Mouse (Mus musculus) limb, embryonic 12.5 days (tissue): ENCODE measurements around the gene Kcnq5. TPM values are rescaled to one million over a fixed set of nuclear protein-coding genes. Genes with fewer than 3 reads are reported as not detected.

Experiments
- ATAC-seq: fragments of 200-750 bp; cut with Nextera tagmentation; 2 replicates; pipeline ENCODE4 v1.8.0; 2017; ENCODE audit warnings: low read depth, moderate TSS enrichment; ENCODE audit not compliant: insufficient number of reproducible peaks, insufficient read depth, low FRiP score, low TSS enrichment
- H3K27ac ChIP-seq: fragments of 300-500 bp; sonication (generic); 2 replicates; pipeline ENCODE4 v1.5.1; 2016; ENCODE audit warnings: mild to moderate bottlenecking, moderate library complexity
- H3K27me3 ChIP-seq: fragments of 300-500 bp; sonication (generic); 2 replicates; pipeline ENCODE4 v1.6.1; 2016; ENCODE audit warnings: mild to moderate bottlenecking, moderate library complexity
- H3K36me3 ChIP-seq: fragments of 300-500 bp; sonication (generic); 2 replicates; pipeline ENCODE4 v1.6.1; 2016; ENCODE audit warnings: mild to moderate bottlenecking, moderate library complexity
- H3K4me1 ChIP-seq: fragments of 300-500 bp; sonication (generic); replicated peaks from 2 replicates; pipeline ENCODE4 v1.6.1; 2016
- H3K4me2 ChIP-seq: fragments of 300-500 bp; sonication (generic); 2 replicates; pipeline ENCODE4 v1.6.1; 2016; ENCODE audit warnings: mild to moderate bottlenecking, moderate library complexity
- H3K4me3 ChIP-seq: fragments of 300-500 bp; sonication (generic); replicated peaks from 2 replicates; pipeline ENCODE4 v1.5.1; 2016; ENCODE audit warnings: mild to moderate bottlenecking
- H3K9ac ChIP-seq: fragments of 300-500 bp; sonication (generic); replicated peaks from 2 replicates; pipeline ENCODE4 v1.6.1; 2016; ENCODE audit warnings: mild to moderate bottlenecking, moderate library complexity
- H3K9me3 ChIP-seq: fragments of 300-500 bp; sonication (generic); 2 replicates; pipeline ENCODE4 v1.6.1; 2016; ENCODE audit warnings: mild to moderate bottlenecking, moderate library complexity
- WGBS: fragments of 180-500 bp; shearing (Covaris S2); methylation state at CpG from one replicate; pipeline ENCODE4 v1.1.7; 2016; 5-methylcytosine and 5-hydroxymethylcytosine counted together
- polyA plus RNA-seq: library from polyadenylated mRNA; unstranded; fragments of >200 nt; fragmentation: Nextera tagmentation; extraction: Ambion mirVana; gene quantifications from 2 replicates; pipeline ENCODE4 v1.2.1, GENCODE M21; 2016

Gene Kcnq5
- polyA plus RNA-seq, 1 experiment from 2014 or later = 2.5 TPM

- H3K4me2 ChIP-seq = no peak overlapping the region
- H3K4me3 ChIP-seq = no peak overlapping the region
- H3K36me3 ChIP-seq = no peaks in the 10 kb centered on the region
- no peak overlapping the region for H3K27ac ChIP-seq
- H3K9me3 ChIP-seq = no peaks in the 10 kb centered on the region
- no peaks in the 10 kb centered on the region for H3K4me1 ChIP-seq
- H3K9ac ChIP-seq = no peak overlapping the region
- ATAC-seq = no peak
- no peaks in the 10 kb centered on the region for H3K27me3 ChIP-seq
These were observed 417.8 kb downstream of the Kcnq5 start for GRCm38 (mm10) chr1:21543909-21544308.

GRCm38 (mm10) chr1:21539486-21539885 lies 422.3 kb downstream of the Kcnq5 start:
- H3K27me3 ChIP-seq = no peaks in the 10 kb centered on the region
- 78% methylated on average over 2 of the region's 2 CpGs for WGBS

GRCm38 (mm10) chr1:21530823-21531222 lies 430.9 kb downstream of the Kcnq5 start:
- H3K4me2 ChIP-seq = no peak overlapping the region
- WGBS = 71% methylated on average over 1 of the region's 1 CpGs
- H3K9me3 ChIP-seq = no peaks in the 10 kb centered on the region
- no peak overlapping the region for H3K9ac ChIP-seq
- H3K4me1 ChIP-seq = no peaks in the 10 kb centered on the region
- H3K36me3 ChIP-seq = no peaks in the 10 kb centered on the region
- no peak overlapping the region for H3K27ac ChIP-seq
- H3K27me3 ChIP-seq = no peaks in the 10 kb centered on the region
- ATAC-seq = no peak
- no peak overlapping the region for H3K4me3 ChIP-seq

More at GRCm38 (mm10) chr1:21539486-21539885, 422.3 kb downstream of the Kcnq5 start:
- H3K9ac ChIP-seq = no peak overlapping the region
- no peak; the same call in 1 of the 2 replicates for ATAC-seq
- no peak overlapping the region for H3K4me2 ChIP-seq
- no peak overlapping the region for H3K27ac ChIP-seq
- no peaks in the 10 kb centered on the region for H3K9me3 ChIP-seq
- no peak overlapping the region for H3K4me3 ChIP-seq
- no peaks in the 10 kb centered on the region for H3K4me1 ChIP-seq
- H3K36me3 ChIP-seq = no peaks in the 10 kb centered on the region

- Histone ChIP-seq H3K9me3 (no peaks in the 10 kb centered on the region), H3K9ac (no peak overlapping the region), H3K36me3 (no peaks in the 10 kb centered on the region), H3K27me3 (no peaks in the 10 kb centered on the region), H3K4me1 (0 out of 2 replicates have a peak, but pooled peaks cover 6% of the 10 kb centered on the region), H3K4me2 (no peak overlapping the region), H3K27ac (no peak overlapping the region), H3K4me3 (no peak overlapping the region)
- 77% methylated on average over 10 of the region's 10 CpGs for WGBS
- ATAC-seq = no peak; the same call in 1 of the 2 replicates
These were observed 439.7 kb downstream of the Kcnq5 start for GRCm38 (mm10) chr1:21521995-21522394.

GRCm38 (mm10) chr1:21521475-21521874 lies 440.3 kb downstream of the Kcnq5 start:
- H3K4me2 ChIP-seq = no peak overlapping the region

GRCm38 (mm10) chr1:21520116-21520645 lies 441.6 kb downstream of the Kcnq5 start:
- H3K4me3 ChIP-seq = no peak overlapping the region
- no peak overlapping the region for H3K4me2 ChIP-seq
- ATAC-seq = no peak
- H3K36me3 ChIP-seq = no peaks in the 10 kb centered on the region
- WGBS = 80% methylated on average over 10 of the region's 10 CpGs
- no peak overlapping the region for H3K9ac ChIP-seq
- no peak overlapping the region for H3K27ac ChIP-seq
- no peaks in the 10 kb centered on the region for H3K27me3 ChIP-seq
- 0 out of 2 replicates have a peak, but pooled peaks cover 6% of the 10 kb centered on the region for H3K4me1 ChIP-seq
- H3K9me3 ChIP-seq = no peaks in the 10 kb centered on the region

More at GRCm38 (mm10) chr1:21521475-21521874, 440.3 kb downstream of the Kcnq5 start:
- Histone ChIP-seq H3K36me3 (no peaks in the 10 kb centered on the region), H3K27ac (no peak overlapping the region), H3K9ac (no peak overlapping the region), H3K9me3 (no peaks in the 10 kb centered on the region), H3K27me3 (no peaks in the 10 kb centered on the region), H3K4me3 (no peak overlapping the region), H3K4me1 (0 out of 2 replicates have a peak, but pooled peaks cover 6% of the 10 kb centered on the region)
- 36% methylated on average over 8 of the region's 8 CpGs for WGBS
- peak; percentile 84 for ATAC-seq

- ATAC-seq = no peak
- Histone ChIP-seq H3K36me3 (no peaks in the 10 kb centered on the region), H3K27ac (no peak overlapping the region), H3K9me3 (no peaks in the 10 kb centered on the region), H3K4me1 (no peaks in the 10 kb centered on the region), H3K9ac (no peak overlapping the region), H3K4me3 (no peak overlapping the region), H3K27me3 (no peaks in the 10 kb centered on the region), H3K4me2 (no peak overlapping the region)
- 78% methylated on average over 7 of the region's 7 CpGs for WGBS
These were observed 455.1 kb downstream of the Kcnq5 start for GRCm38 (mm10) chr1:21506665-21507064.

GRCm38 (mm10) chr1:21499815-21500534 lies 461.8 kb downstream of the Kcnq5 start:
- H3K27me3 ChIP-seq = no peaks in the 10 kb centered on the region
- ATAC-seq = 0 out of 2 replicates have a peak, but pooled peaks have one; percentile 52
- H3K4me1 ChIP-seq = peaks cover 9% of the 10 kb centered on the region
- 46% methylated on average over 10 of the region's 10 CpGs for WGBS
- peak overlapping the region; percentile 56; the same call in 1 of the 2 replicates for H3K27ac ChIP-seq
- H3K9me3 ChIP-seq = no peaks in the 10 kb centered on the region
- H3K36me3 ChIP-seq = no peaks in the 10 kb centered on the region
- no peak overlapping the region for H3K4me3 ChIP-seq
- H3K4me2 ChIP-seq = 0 out of 2 replicates have a peak overlapping the region, but pooled peaks have one; percentile 13
- no peak overlapping the region for H3K9ac ChIP-seq

- H3K36me3 ChIP-seq = no peaks in the 10 kb centered on the region
- no peaks in the 10 kb centered on the region for H3K9me3 ChIP-seq
- H3K4me3 ChIP-seq = no peak overlapping the region
- H3K27me3 ChIP-seq = no peaks in the 10 kb centered on the region
- no peak overlapping the region for H3K27ac ChIP-seq
- H3K9ac ChIP-seq = no peak overlapping the region
- no peak for ATAC-seq
- WGBS = 74% methylated on average over 3 of the region's 3 CpGs
- peaks cover 9% of the 10 kb centered on the region for H3K4me1 ChIP-seq
- H3K4me2 ChIP-seq = no peak overlapping the region
These were observed 465.4 kb downstream of the Kcnq5 start for GRCm38 (mm10) chr1:21496307-21496706.

- Histone ChIP-seq H3K4me3 (no peak overlapping the region), H3K4me1 (no peaks in the 10 kb centered on the region), H3K27ac (no peak overlapping the region), H3K9me3 (no peaks in the 10 kb centered on the region), H3K36me3 (no peaks in the 10 kb centered on the region), H3K27me3 (no peaks in the 10 kb centered on the region), H3K9ac (no peak overlapping the region), H3K4me2 (no peak overlapping the region)
- ATAC-seq = no peak
- WGBS = 87% methylated on average over 3 of the region's 3 CpGs
These were observed 473.1 kb downstream of the Kcnq5 start for GRCm38 (mm10) chr1:21488645-21489044.

GRCm38 (mm10) chr1:21486266-21486665 lies 475.5 kb downstream of the Kcnq5 start:
- ATAC-seq = no peak
- H3K9me3 ChIP-seq = no peaks in the 10 kb centered on the region
- no peaks in the 10 kb centered on the region for H3K27me3 ChIP-seq
- no peaks in the 10 kb centered on the region for H3K36me3 ChIP-seq
- H3K4me3 ChIP-seq = no peak overlapping the region
- H3K9ac ChIP-seq = no peak overlapping the region
- no peaks in the 10 kb centered on the region for H3K4me1 ChIP-seq
- H3K27ac ChIP-seq = no peak overlapping the region
- WGBS = 35% methylated on average over 5 of the region's 5 CpGs
- no peak overlapping the region for H3K4me2 ChIP-seq
